Mouse (Mus musculus): ENCODE measurements around the gene Zfp598. TPM values are rescaled to one million over a fixed set of nuclear protein-coding genes. Genes with fewer than 3 reads are reported as not detected.
A peak's percentile ranks its signal among the peaks of the same experiment; 100 is the strongest.
"Not testable (repeated sequence)": the region's sequence is repeated elsewhere in the genome, so short reads cannot be mapped to it uniquely, and the experiment has no call there.

Zfp598 gene
- polyA plus RNA-seq, 1 experiment from 2014 or later = 20.9 TPM

- no peaks in the 10 kb centered on the region for H3K9me3 ChIP-seq
- H3K4me1 ChIP-seq (replicated peaks) = peaks cover 16% of the 10 kb centered on the region
- H3K36me3 ChIP-seq = peaks cover 22% of the 10 kb centered on the region
- WGBS = 95% methylated on average over 15 of the region's 15 CpGs
- no peak overlapping the region for H3K4me3 ChIP-seq
- no peak overlapping the region for H3K9ac ChIP-seq
- ATAC-seq (ENCODE audit: low read depth) = no peak
- no peaks in the 10 kb centered on the region for H3K27me3 ChIP-seq
- H3K27ac ChIP-seq (replicated peaks) = no peak overlapping the region
- no peak overlapping the region for H3K4me2 ChIP-seq
Measured at GRCm38 (mm10) chr17:24716166-24716682, 46.7 kb downstream of the Zfp598 start.

GRCm38 (mm10) chr17:24717943-24718342, 48.5 kb downstream of the Zfp598 start, which contains the start of the genes Rnf151 and Rps2:
Rnf151 (minus strand) TSS chr17:24718063.
Rps2 (plus strand) TSS chr17:24718116.
- Histone ChIP-seq H3K27ac (replicated peaks) (no peak within 1 kb of the TSS), H3K9me3 (no peaks in the 10 kb centered on the region), H3K4me2 (peak within 1 kb of the TSS; percentile 67), H3K27me3 (no peaks in the 10 kb centered on the region), H3K4me3 (peak within 1 kb of the TSS; percentile 87), H3K9ac (peak within 1 kb of the TSS; percentile 92), H3K36me3 (peaks cover 38% of the 10 kb centered on the region), H3K4me1 (replicated peaks) (peaks cover 33% of the 10 kb centered on the region)
- no peak for ATAC-seq (ENCODE audit: low read depth)
- 77% methylated on average over 4 of the region's 4 CpGs for WGBS

- Histone ChIP-seq H3K4me3 (peak overlapping the region; percentile 87), H3K36me3 (peaks cover 38% of the 10 kb centered on the region), H3K9ac (peak overlapping the region; percentile 92), H3K4me1 (replicated peaks) (peaks cover 42% of the 10 kb centered on the region), H3K4me2 (peak overlapping the region; percentile 67)
- not testable (repeated sequence) for H3K9me3 ChIP-seq; H3K27me3 ChIP-seq; H3K27ac ChIP-seq (replicated peaks); ATAC-seq (ENCODE audit: low read depth)
- 66% methylated on average over 5 of the region's 5 CpGs for WGBS
Measured at GRCm38 (mm10) chr17:24718938-24719337, 49.5 kb downstream of the Zfp598 start.

- peak overlapping the region; percentile 88 for H3K27ac ChIP-seq (replicated peaks)
- under 1% methylated on average over 61 of the region's 61 CpGs for WGBS
- peak overlapping the region; percentile 78 for H3K4me2 ChIP-seq
- no peaks in the 10 kb centered on the region for H3K27me3 ChIP-seq
- H3K4me3 ChIP-seq = peak overlapping the region; percentile 87
- H3K9me3 ChIP-seq = no peaks in the 10 kb centered on the region
- peaks cover 38% of the 10 kb centered on the region for H3K36me3 ChIP-seq
- peaks cover 42% of the 10 kb centered on the region for H3K4me1 ChIP-seq (replicated peaks)
- H3K9ac ChIP-seq = peak overlapping the region; percentile 92
- peak; percentile 97 for ATAC-seq (ENCODE audit: low read depth)
Measured at GRCm38 (mm10) chr17:24719494-24720222, 50.2 kb downstream of the Zfp598 start.

- H3K9me3 ChIP-seq; H3K27me3 ChIP-seq; H3K27ac ChIP-seq (replicated peaks); ATAC-seq (ENCODE audit: low read depth): not testable (repeated sequence)
- WGBS = under 1% methylated on average over 11 of the region's 11 CpGs
- Histone ChIP-seq H3K36me3 (peaks cover 34% of the 10 kb centered on the region), H3K4me2 (peak overlapping the region; percentile 78), H3K4me1 (replicated peaks) (peaks cover 42% of the 10 kb centered on the region), H3K4me3 (peak overlapping the region; percentile 87), H3K9ac (peak overlapping the region; percentile 91)
Measured at GRCm38 (mm10) chr17:24720616-24721015, 51.1 kb downstream of the Zfp598 start.

GRCm38 (mm10) chr17:24721383-24721955, 52.0 kb downstream of the Zfp598 start:
- peak overlapping the region; percentile 78 for H3K4me2 ChIP-seq
- not testable (repeated sequence) for H3K9me3 ChIP-seq; H3K27ac ChIP-seq (replicated peaks); H3K27me3 ChIP-seq; ATAC-seq (ENCODE audit: low read depth)
- peak overlapping the region; percentile 87 for H3K4me3 ChIP-seq
- peaks cover 26% of the 10 kb centered on the region for H3K36me3 ChIP-seq
- peaks cover 42% of the 10 kb centered on the region for H3K4me1 ChIP-seq (replicated peaks)
- peak overlapping the region; percentile 71 for H3K9ac ChIP-seq
- WGBS = 65% methylated on average over 7 of the region's 7 CpGs

DNA sequence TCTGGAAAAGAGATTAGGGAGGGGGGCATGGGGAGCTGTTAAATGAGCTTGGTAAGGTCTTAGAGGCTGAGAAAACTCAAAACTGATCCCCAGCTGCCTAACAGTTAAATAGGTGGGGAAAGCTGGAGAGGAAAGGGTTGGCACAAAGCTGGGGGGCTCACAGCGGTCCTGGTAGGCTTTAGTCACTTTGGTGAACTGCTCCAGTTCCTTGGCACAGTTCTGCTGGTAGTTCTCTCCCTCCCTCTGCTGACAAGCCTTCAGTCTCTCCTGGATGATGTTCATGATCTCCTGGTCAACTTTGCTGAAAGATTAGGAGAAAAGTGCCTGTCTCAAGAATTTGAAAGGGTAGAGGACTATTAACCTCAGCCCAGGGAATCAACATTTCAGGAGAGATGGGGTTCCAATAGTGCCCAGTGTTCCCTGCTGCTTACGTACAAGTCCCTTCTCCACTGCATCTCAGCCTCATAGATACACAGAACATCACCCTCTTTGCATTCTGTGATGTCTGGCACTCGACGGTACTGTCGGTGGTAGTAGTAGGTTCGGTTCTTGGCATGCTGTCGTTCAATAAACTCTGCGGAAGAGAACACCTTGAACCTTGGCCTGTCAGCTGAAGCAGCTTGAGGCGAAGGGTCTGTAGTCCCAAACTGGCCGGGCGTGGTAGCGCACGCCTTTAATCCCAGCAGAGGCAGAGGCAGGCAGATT, 52.9 kb downstream of the Zfp598 start:
- Histone ChIP-seq H3K27ac (replicated peaks) (no peak overlapping the region), H3K4me1 (replicated peaks) (peaks cover 42% of the 10 kb centered on the region), H3K4me2 (peak overlapping the region; percentile 95), H3K4me3 (peak overlapping the region; percentile 87; the same call in 1 of the 2 replicates), H3K9me3 (no peaks in the 10 kb centered on the region), H3K27me3 (0 out of 2 replicates have a peak, but pooled peaks cover under 1% of the 10 kb centered on the region), H3K36me3 (peaks cover 18% of the 10 kb centered on the region), H3K9ac (peak overlapping the region; percentile 96)
- ATAC-seq (ENCODE audit: low read depth) = no peak
- WGBS = 32% methylated on average over 13 of the region's 13 CpGs

DNA sequence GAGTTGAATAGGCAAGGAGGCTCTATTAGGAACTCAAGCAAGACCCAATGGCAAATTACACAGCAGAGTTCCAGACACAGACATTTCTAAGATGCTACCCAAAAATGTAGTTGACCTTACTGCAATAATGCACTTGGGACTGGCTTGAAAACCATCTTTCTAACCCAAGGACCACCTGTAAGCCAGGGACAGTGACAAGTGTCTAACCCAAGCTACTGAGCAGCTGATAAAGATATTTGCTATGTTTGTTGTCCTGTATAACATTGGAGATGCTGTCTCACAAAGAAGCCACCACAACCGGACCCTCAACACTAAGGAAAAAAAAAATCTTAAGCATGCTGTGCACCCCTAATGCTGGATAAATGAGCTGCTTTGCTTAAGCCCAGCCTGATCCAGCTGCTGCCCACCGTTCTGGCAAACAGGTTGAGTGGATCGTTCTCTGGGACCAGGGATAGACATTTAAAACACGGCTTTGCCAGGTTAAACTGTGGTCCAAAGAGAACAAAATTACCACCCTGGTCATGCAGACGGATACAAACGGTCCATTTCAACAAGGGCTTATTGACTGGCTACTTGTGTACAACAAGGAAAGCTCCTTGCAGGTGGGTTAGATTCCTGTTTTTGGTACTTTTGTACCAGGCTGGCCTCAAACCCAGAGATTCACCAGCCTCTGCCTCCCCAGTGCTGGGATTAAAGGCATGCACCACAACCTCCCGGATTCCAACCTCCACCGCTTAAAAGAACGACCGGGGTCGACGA, 53.8 kb downstream of the Zfp598 start:
- WGBS = 3% methylated on average over 12 of the region's 12 CpGs
- Histone ChIP-seq H3K36me3 (peaks cover 18% of the 10 kb centered on the region), H3K27ac (replicated peaks) (peak overlapping the region; percentile 86), H3K4me3 (peak overlapping the region; percentile 87), H3K9ac (peak overlapping the region; percentile 96), H3K9me3 (no peaks in the 10 kb centered on the region), H3K4me1 (replicated peaks) (peaks cover 40% of the 10 kb centered on the region), H3K4me2 (peak overlapping the region; percentile 95), H3K27me3 (0 out of 2 replicates have a peak, but pooled peaks cover 9% of the 10 kb centered on the region)
- no peak for ATAC-seq (ENCODE audit: low read depth)

- H3K27ac ChIP-seq (replicated peaks) = peak overlapping the region; percentile 86
- no peak; the same call in 1 of the 2 replicates for ATAC-seq (ENCODE audit: low read depth)
- WGBS = under 1% methylated on average over 15 of the region's 15 CpGs
Measured at GRCm38 (mm10) chr17:24723881-24724180, 54.3 kb downstream of the Zfp598 start.

DNA sequence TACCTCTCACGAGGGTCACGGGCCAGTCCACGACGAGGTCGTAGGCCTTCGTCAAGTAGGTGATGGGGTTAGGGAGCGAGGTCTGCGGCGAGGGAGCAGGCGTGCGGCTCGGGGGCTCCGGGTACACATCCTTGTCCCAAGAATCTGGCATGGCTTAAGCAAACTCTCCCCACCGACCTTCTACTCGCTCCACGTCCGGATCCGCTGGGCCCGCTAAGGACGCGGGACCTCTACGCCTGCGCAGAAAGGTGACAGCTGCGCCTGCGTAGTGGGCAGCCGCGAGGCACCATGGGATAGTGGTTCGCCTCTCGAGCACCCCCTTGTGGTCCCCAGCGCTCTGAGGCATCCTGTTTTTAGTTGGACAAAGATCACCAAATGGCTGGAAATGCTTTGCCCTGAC, 54.7 kb downstream of the Zfp598 start, which contains the start of gene Ndufb10:
Ndufb10 (minus strand) TSS at position 295 of the 400 bp plus-strand sequence.
- peak; percentile 72 for ATAC-seq (ENCODE audit: low read depth)
- Histone ChIP-seq H3K9me3 (no peaks in the 10 kb centered on the region), H3K36me3 (peaks cover 18% of the 10 kb centered on the region), H3K9ac (peak within 1 kb of the TSS; percentile 96), H3K27me3 (0 out of 2 replicates have a peak, but pooled peaks cover 10% of the 10 kb centered on the region), H3K27ac (replicated peaks) (peak within 1 kb of the TSS; percentile 86), H3K4me2 (peak within 1 kb of the TSS; percentile 95), H3K4me3 (peak within 1 kb of the TSS; percentile 87), H3K4me1 (replicated peaks) (peaks cover 31% of the 10 kb centered on the region)
- WGBS = under 1% methylated on average over 30 of the region's 30 CpGs

More at GRCm38 (mm10) chr17:24723881-24724180, 54.3 kb downstream of the Zfp598 start:
- Histone ChIP-seq H3K4me1 (replicated peaks) (peaks cover 35% of the 10 kb centered on the region), H3K9ac (peak overlapping the region; percentile 96), H3K36me3 (peaks cover 18% of the 10 kb centered on the region), H3K4me3 (peak overlapping the region; percentile 87), H3K27me3 (0 out of 2 replicates have a peak, but pooled peaks cover 10% of the 10 kb centered on the region), H3K4me2 (peak overlapping the region; percentile 95), H3K9me3 (no peaks in the 10 kb centered on the region)

All from neural tube, embryonic 13.5 days (tissue).